Mouse (Mus musculus): ENCODE measurements around the gene Dnlz.
A peak's percentile ranks its signal among the peaks of the same experiment; 100 is the strongest.

Dnlz gene

GRCm38 (mm10) chr2:26356678-26357077 lies 4.8 kb upstream of the Dnlz start:
- DNase-seq: no peak

- DNase-seq: no peak
These were observed 4.3 kb upstream of the Dnlz start for GRCm38 (mm10) chr2:26356231-26356630.

GRCm38 (mm10) chr2:26354401-26354800 lies 2.5 kb upstream of the Dnlz start:
- peak in 1 of 2 experiments; percentile 15 for DNase-seq

- DNase-seq: peak; percentile 54
These were observed 1.4 kb upstream of the Dnlz start for GRCm38 (mm10) chr2:26353066-26353980.

- DNase-seq: peak in 1 of 2 experiments; percentile 70
These were observed 491 bp upstream of the Dnlz start for GRCm38 (mm10) chr2:26352291-26352910.

GRCm38 (mm10) chr2:26348241-26348640 lies 3.7 kb downstream of the Dnlz start:
- no peak for DNase-seq

GRCm38 (mm10) chr2:26342609-26343490 lies 9.1 kb downstream of the Dnlz start:
- DNase-seq: no peak

- DNase-seq: peak; percentile 79 to 87
These were observed 9.9 kb downstream of the Dnlz start for GRCm38 (mm10) chr2:26342044-26342443.

GRCm38 (mm10) chr2:26341510-26341981 lies 10.4 kb downstream of the Dnlz start:
- no peak for DNase-seq

- DNase-seq: peak; percentile 66 to 75
These were observed 12.7 kb downstream of the Dnlz start for GRCm38 (mm10) chr2:26339204-26339551.

- DNase-seq: peak; percentile 70 to 81
These were observed 13.4 kb downstream of the Dnlz start for GRCm38 (mm10) chr2:26338302-26339203.

GRCm38 (mm10) chr2:26330702-26331101 lies 21.2 kb downstream of the Dnlz start:
- DNase-seq: no peak

- no peak for DNase-seq
These were observed 21.8 kb downstream of the Dnlz start for GRCm38 (mm10) chr2:26330056-26330468.

- DNase-seq: peak in 1 of 2 experiments; percentile 61
These were observed 22.5 kb downstream of the Dnlz start for GRCm38 (mm10) chr2:26329402-26329801.

GRCm38 (mm10) chr2:26327852-26328251 lies 24.1 kb downstream of the Dnlz start:
- DNase-seq: no peak

GRCm38 (mm10) chr2:26325386-26326181 lies 26.3 kb downstream of the Dnlz start:
- peak; percentile 68 to 82 for DNase-seq

GRCm38 (mm10) chr2:26324917-26325316 lies 27.0 kb downstream of the Dnlz start:
- DNase-seq: peak in 1 of 2 experiments; percentile 67

GRCm38 (mm10) chr2:26323589-26324325 lies 28.2 kb downstream of the Dnlz start:
- peak in 1 of 2 experiments; percentile 29 for DNase-seq

- DNase-seq: peak; percentile 62
These were observed 31.4 kb downstream of the Dnlz start for GRCm38 (mm10) chr2:26320245-26321185.
